Mouse (Mus musculus) lung, embryonic 14.5 days (tissue): Measurements from ENCODE around the gene Fyb. TPM values are rescaled to one million over a fixed set of nuclear protein-coding genes. Genes with fewer than 3 reads are reported as not detected.

Source experiments
- ATAC-seq: fragments of 200-750 bp; cut with Nextera tagmentation; 2 replicates; pipeline ENCODE4 v1.8.0; 2017; ENCODE audit warnings: mild to moderate bottlenecking, moderate TSS enrichment, moderate library complexity; ENCODE audit not compliant: insufficient read depth
- DNase-seq: peaks from one replicate; pipeline ENCODE4 v3.0.0-alpha.2; 2015
- H3K27ac ChIP-seq: fragments of 300-500 bp; sonication (generic); 2 replicates; pipeline ENCODE4 v1.5.1; 2014; ENCODE audit warnings: low read depth, mild to moderate bottlenecking, moderate library complexity
- H3K27me3 ChIP-seq: fragments of 300-500 bp; sonication (generic); 2 replicates; pipeline ENCODE4 v1.6.1; 2014; ENCODE audit warnings: low read length, control low read depth; ENCODE audit not compliant: insufficient read depth
- H3K36me3 ChIP-seq: fragments of 300-500 bp; sonication (generic); 2 replicates; pipeline ENCODE4 v1.6.1; 2014; ENCODE audit warnings: control low read depth; ENCODE audit not compliant: insufficient read depth
- H3K4me1 ChIP-seq: fragments of 300-500 bp; sonication (generic); 2 replicates; pipeline ENCODE4 v1.6.1; 2014; ENCODE audit warnings: antibody characterized with exemption, control low read depth; ENCODE audit not compliant: insufficient read depth
- H3K4me2 ChIP-seq: fragments of 300-500 bp; sonication (generic); 2 replicates; pipeline ENCODE4 v1.6.1; 2014; ENCODE audit warnings: mild to moderate bottlenecking
- H3K4me3 ChIP-seq: fragments of 300-500 bp; sonication (generic); 2 replicates; pipeline ENCODE4 v1.5.1; 2014; ENCODE audit warnings: low read depth, low read length
- H3K9ac ChIP-seq: fragments of 300-500 bp; sonication (generic); 2 replicates; pipeline ENCODE4 v1.6.1; 2014
- H3K9me3 ChIP-seq: fragments of 300-500 bp; sonication (generic); 2 replicates; pipeline ENCODE4 v1.6.1; 2016; ENCODE audit warnings: low read depth, low read length, control low read depth
- CTCF ChIP-seq: IDR thresholded peaks from 2 replicates; pipeline ENCODE4 v1.5.1; 2016; ENCODE audit warnings: antibody characterized with exemption, low read depth
- WGBS: fragments of 180-500 bp; shearing (Covaris S2); extraction: QIAGEN DNeasy Blood & Tissue Kit; methylation state at CpG from one replicate; pipeline ENCODE4 v1.1.7; 2014; 5-methylcytosine and 5-hydroxymethylcytosine counted together
- polyA plus RNA-seq: library from polyadenylated mRNA; unstranded; fragments of >200 nt; fragmentation: Nextera tagmentation; extraction: Ambion mirVana; gene quantifications from 2 replicates; pipeline ENCODE4 v1.2.1, GENCODE M21; 2014

Gene Fyb
- polyA plus RNA-seq, 1 experiment from 2014 or later, result 6.2 TPM

DNA sequence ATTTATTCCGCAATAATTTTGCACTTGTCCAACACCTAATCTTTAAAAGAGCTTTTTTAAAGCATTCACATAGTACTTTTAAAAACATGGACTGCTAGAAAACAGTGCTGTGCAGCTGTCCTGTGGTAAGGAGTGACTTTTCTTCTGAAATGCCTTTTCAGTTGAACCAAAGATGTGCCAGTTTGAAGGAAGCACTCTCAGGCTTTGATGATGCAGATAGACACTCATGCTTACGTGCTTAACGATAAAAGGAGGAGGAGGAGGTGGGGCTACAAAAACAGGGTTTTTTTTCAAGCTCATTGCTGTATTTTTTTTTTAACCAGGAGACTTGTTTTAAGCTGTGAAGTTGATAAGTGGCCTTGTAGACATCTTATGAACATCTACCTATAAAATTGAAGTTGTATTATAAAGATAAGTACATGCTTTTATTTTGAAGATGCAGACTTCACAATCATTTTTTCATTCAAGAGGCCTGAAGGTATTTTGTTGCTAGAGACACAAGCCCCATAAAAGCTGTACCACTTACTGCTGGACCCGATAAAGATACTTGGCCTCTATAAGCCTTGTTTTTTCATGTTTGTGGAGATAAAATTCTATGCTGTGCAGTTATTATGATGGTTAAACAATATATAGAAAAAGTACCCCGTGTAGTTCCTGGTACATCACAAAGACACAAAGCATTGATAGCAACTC lies 70.1 kb downstream of the Fyb start:
- H3K4me3 ChIP-seq, result no peak overlapping the region
- 62% methylated on average over 5 of the region's 5 CpGs for WGBS
- no peak overlapping the region for H3K9ac ChIP-seq
- no peaks in the 10 kb centered on the region for H3K9me3 ChIP-seq
- no peak overlapping the region for H3K27ac ChIP-seq
- no peaks in the 10 kb centered on the region for H3K4me1 ChIP-seq
- H3K4me2 ChIP-seq, result no peak overlapping the region
- TF ChIP-seq CTCF, result no peak
- ATAC-seq, result no peak
- H3K36me3 ChIP-seq, result no peaks in the 10 kb centered on the region
- no peaks in the 10 kb centered on the region for H3K27me3 ChIP-seq
- no peak for DNase-seq

DNA sequence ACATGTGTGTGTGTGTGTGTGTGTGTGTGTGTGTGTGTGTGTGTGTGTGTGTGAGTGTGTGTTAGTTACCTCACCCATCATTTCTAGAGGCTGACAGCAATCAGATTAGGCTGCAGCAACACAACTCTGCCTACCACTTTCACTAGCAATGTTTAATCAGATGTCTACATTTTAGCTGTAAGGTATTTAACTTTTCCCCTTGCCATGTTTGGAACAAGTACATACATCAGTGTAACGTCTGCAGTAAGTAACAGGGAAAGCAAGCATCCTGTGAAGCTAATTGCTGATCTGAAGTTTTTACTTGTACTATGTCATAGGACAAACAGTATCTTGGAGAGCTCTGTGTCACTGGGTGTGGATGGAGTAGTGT lies 70.6 kb downstream of the Fyb start:
- H3K4me3 ChIP-seq, result no peak overlapping the region
- TF ChIP-seq CTCF, result no peak
- ATAC-seq, result no peak

DNA sequence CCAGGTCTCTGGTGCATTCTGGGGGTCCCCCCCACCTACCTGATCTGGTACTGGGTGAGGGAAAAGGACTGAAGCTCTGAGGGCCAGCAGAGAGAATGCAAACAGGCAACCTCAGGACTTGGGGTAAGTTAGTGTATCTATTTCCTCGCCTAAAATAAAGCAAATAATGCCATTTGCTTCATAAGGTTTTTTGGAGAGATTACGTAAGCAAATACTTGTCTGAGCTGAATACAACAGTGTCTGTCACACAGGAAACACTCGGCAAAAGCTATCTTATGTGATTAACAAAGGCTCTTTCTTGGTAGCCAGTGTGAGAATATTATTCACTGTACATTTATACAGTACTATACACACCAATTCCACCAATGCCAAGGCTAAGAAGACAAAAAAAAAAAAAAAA lies 76.0 kb downstream of the Fyb start:
- H3K4me3 ChIP-seq, result no peak overlapping the region
- ATAC-seq, result no peak
- 54% methylated on average over 3 of the region's 3 CpGs for WGBS

More for the DNA sequence above, 70.6 kb downstream of the Fyb start:
- Histone ChIP-seq H3K4me2 (no peak overlapping the region), H3K27ac (no peak overlapping the region), H3K9ac (no peak overlapping the region), H3K27me3 (no peaks in the 10 kb centered on the region), H3K4me1 (no peaks in the 10 kb centered on the region), H3K9me3 (no peaks in the 10 kb centered on the region), H3K36me3 (no peaks in the 10 kb centered on the region)
- no peak for DNase-seq
- 46% methylated on average over 1 of the region's 1 CpGs for WGBS

DNA sequence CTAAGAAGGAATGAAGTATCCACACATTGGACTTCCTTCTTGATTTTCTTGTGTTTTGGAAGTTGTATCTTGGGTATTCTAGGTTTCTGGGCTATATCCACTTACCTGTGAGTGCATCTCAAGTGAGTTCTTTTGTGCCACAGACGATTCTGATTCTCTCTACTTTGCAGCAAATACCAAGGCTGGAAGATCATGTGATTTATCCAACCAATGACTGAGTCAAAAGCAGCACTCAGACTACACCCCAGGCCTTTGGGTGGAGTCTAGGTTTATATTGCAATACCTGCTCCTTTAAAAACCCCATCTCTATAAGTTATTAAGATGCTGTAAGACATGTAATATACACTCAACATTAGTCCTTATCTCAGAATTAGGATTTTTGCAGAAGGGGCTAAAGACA lies 77.7 kb downstream of the Fyb start:
- no peak overlapping the region for H3K27ac ChIP-seq
- WGBS, result 58% methylated on average over 1 of the region's 1 CpGs
- DNase-seq, result no peak
- H3K4me3 ChIP-seq, result no peak overlapping the region
- ATAC-seq, result no peak
- no peaks in the 10 kb centered on the region for H3K27me3 ChIP-seq
- H3K4me1 ChIP-seq, result no peaks in the 10 kb centered on the region
- H3K9ac ChIP-seq, result no peak overlapping the region
- TF ChIP-seq CTCF, result no peak
- no peaks in the 10 kb centered on the region for H3K9me3 ChIP-seq
- H3K36me3 ChIP-seq, result no peaks in the 10 kb centered on the region
- H3K4me2 ChIP-seq, result no peak overlapping the region

More for the DNA sequence above, 76.0 kb downstream of the Fyb start:
- DNase-seq, result no peak
- Histone ChIP-seq H3K9ac (no peak overlapping the region), H3K27me3 (no peaks in the 10 kb centered on the region), H3K36me3 (no peaks in the 10 kb centered on the region), H3K4me1 (no peaks in the 10 kb centered on the region), H3K27ac (no peak overlapping the region), H3K9me3 (no peaks in the 10 kb centered on the region), H3K4me2 (no peak overlapping the region)
- TF ChIP-seq CTCF, result no peak

DNA sequence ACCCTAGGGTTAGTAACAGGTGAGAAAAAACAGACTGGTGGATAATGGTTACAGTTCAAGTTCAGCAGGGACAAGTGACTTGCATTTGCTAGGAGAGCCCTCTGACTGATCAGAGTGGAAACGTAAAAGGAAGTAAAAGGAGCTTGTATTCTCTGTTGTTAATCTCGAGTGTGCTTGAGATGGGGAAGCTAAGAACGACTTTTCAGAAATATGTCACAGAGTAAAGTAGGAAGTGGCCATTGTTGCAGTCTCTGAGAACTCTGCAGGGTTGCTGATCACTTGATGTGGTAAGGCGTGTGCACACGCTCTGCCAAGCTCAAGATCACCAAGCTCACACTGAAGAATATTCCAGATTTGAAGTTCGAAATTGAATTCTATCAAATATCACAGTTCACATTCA lies 78.7 kb downstream of the Fyb start:
- 53% methylated on average over 6 of the region's 6 CpGs for WGBS
- H3K9me3 ChIP-seq, result no peaks in the 10 kb centered on the region
- DNase-seq, result no peak
- no peak overlapping the region for H3K9ac ChIP-seq
- H3K27me3 ChIP-seq, result no peaks in the 10 kb centered on the region
- H3K27ac ChIP-seq, result no peak overlapping the region
- H3K4me3 ChIP-seq, result no peak overlapping the region
- no peak for TF ChIP-seq CTCF
- no peaks in the 10 kb centered on the region for H3K4me1 ChIP-seq
- no peaks in the 10 kb centered on the region for H3K36me3 ChIP-seq
- ATAC-seq, result no peak
- H3K4me2 ChIP-seq, result no peak overlapping the region

DNA sequence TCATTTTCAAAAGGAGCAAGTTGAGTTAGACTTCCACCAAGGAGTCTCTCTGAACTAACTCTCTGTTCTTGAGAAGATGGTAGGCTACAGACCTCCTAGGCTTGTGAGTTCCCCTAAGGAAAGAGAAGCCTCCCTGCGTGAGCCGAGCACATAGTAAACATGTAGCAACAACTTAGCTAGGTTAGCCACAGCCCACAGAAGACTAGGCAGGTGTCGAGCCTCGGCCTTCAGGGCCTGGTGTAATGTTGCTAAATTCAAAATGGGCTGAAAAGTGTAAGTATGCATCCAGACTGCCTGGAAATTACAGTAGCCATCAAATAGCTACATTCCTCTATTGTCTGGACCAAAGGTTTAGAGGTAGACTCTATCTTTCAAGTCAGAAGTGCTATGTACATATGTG lies 79.3 kb downstream of the Fyb start:
- no peak overlapping the region for H3K4me3 ChIP-seq
- no peaks in the 10 kb centered on the region for H3K27me3 ChIP-seq
- DNase-seq (no peak), ATAC-seq (no peak)
- H3K9me3 ChIP-seq, result no peaks in the 10 kb centered on the region
- WGBS, result 84% methylated on average over 4 of the region's 4 CpGs
- no peak overlapping the region for H3K27ac ChIP-seq
- TF ChIP-seq CTCF, result no peak
- no peaks in the 10 kb centered on the region for H3K36me3 ChIP-seq
- H3K9ac ChIP-seq, result no peak overlapping the region
- no peaks in the 10 kb centered on the region for H3K4me1 ChIP-seq
- no peak overlapping the region for H3K4me2 ChIP-seq

DNA sequence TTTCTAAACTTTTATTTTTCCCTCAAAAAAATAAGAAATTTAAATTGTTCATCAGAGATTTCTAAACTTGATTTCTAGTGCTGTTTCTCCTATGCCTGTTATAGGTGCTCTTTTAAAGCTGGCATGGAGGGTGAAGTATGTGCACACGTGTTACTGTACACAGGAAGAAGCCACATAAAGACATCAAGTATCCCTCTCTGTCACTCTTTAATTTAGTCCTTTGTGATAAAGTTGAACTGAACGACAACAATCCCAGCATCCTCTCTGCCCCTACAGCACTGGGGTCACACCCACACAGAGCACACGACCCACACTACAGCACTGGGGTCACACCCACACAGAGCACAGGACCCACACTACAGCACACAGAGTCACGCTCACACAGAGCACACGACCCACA lies 88.0 kb downstream of the Fyb start:
- ATAC-seq, result no peak

More for the DNA sequence above, 88.0 kb downstream of the Fyb start:
- H3K36me3 ChIP-seq, result no peaks in the 10 kb centered on the region
- TF ChIP-seq CTCF, result no peak
- no peak overlapping the region for H3K27ac ChIP-seq
- H3K9me3 ChIP-seq, result no peaks in the 10 kb centered on the region
- no peak overlapping the region for H3K4me2 ChIP-seq
- H3K9ac ChIP-seq, result no peak overlapping the region
- no peaks in the 10 kb centered on the region for H3K27me3 ChIP-seq
- no peak overlapping the region for H3K4me3 ChIP-seq
- whole genome bisulfite sequencing, result 62% methylated on average over 5 of the region's 5 CpGs
- no peaks in the 10 kb centered on the region for H3K4me1 ChIP-seq
- DNase-seq, result no peak
